Mouse (Mus musculus) hindbrain, embryonic 12.5 days (tissue): ENCODE data around the gene Rock2. TPM values are rescaled to one million over a fixed set of nuclear protein-coding genes. Genes with fewer than 3 reads are reported as not detected.

ENCODE experiments used
- ATAC-seq: fragments of 200-750 bp; cut with Nextera tagmentation; 2 replicates; pipeline ENCODE4 v1.8.0; 2017; ENCODE audit warnings: moderate TSS enrichment; ENCODE audit not compliant: low FRiP score
- H3K27ac ChIP-seq: fragments of 300-500 bp; sonication (generic); 2 replicates; pipeline ENCODE4 v1.5.1; 2016; ENCODE audit warnings: mild to moderate bottlenecking
- H3K27me3 ChIP-seq: fragments of 300-500 bp; sonication (generic); 2 replicates; pipeline ENCODE4 v1.6.1; 2016; ENCODE audit warnings: mild to moderate bottlenecking
- H3K36me3 ChIP-seq: fragments of 300-500 bp; sonication (generic); 2 replicates; pipeline ENCODE4 v1.6.1; 2016; ENCODE audit warnings: mild to moderate bottlenecking
- H3K4me1 ChIP-seq: fragments of 300-500 bp; sonication (generic); 2 replicates; pipeline ENCODE4 v1.6.1; 2016
- H3K4me2 ChIP-seq: fragments of 300-500 bp; sonication (generic); replicated peaks from 2 replicates; pipeline ENCODE4 v1.6.1; 2016; ENCODE audit warnings: mild to moderate bottlenecking
- H3K4me3 ChIP-seq: fragments of 300-500 bp; sonication (generic); 2 replicates; pipeline ENCODE4 v1.5.1; 2016; ENCODE audit warnings: mild to moderate bottlenecking
- H3K9ac ChIP-seq: fragments of 300-500 bp; sonication (generic); 2 replicates; pipeline ENCODE4 v1.6.1; 2016; ENCODE audit warnings: mild to moderate bottlenecking, moderate library complexity
- H3K9me3 ChIP-seq: fragments of 300-500 bp; sonication (generic); replicated peaks from 2 replicates; pipeline ENCODE4 v1.6.1; 2016; ENCODE audit warnings: mild to moderate bottlenecking
- WGBS: fragments of 180-500 bp; shearing (Covaris S2); methylation state at CpG from one replicate; pipeline ENCODE4 v1.1.7; 2016; 5-methylcytosine and 5-hydroxymethylcytosine counted together
- polyA plus RNA-seq: library from polyadenylated mRNA; unstranded; fragments of >200 nt; fragmentation: Nextera tagmentation; extraction: Ambion mirVana; gene quantifications from 2 replicates; pipeline ENCODE4 v1.2.1, GENCODE M21; 2016

The Rock2 gene
- polyA plus RNA-seq, 1 experiment from 2014 or later, result 25.6 TPM

DNA sequence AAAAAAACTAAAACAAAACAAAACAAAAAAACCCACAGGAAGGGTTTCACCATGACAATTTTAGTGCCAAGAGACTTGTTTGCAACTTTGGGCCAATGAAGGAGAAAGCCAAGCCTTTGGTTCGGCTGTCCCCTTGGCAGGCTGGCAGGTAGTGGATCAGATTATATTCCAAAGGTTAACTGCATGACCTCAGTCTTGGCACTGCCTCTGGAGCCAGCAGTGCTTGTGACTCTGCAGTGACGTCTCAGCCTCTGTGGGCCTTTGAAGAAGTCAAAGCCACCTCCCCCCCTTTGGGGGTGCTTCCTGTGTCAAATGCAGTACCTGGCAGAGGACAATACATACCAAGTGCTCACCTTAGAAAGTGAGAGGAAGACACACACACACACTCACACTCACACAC is 20.6 kb upstream of the Rock2 start:
- Histone ChIP-seq H3K27ac (no peak overlapping the region), H3K9ac (no peak overlapping the region), H3K27me3 (no peaks in the 10 kb centered on the region), H3K36me3 (no peaks in the 10 kb centered on the region), H3K4me1 (peaks cover 17% of the 10 kb centered on the region), H3K4me3 (no peak overlapping the region), H3K4me2 (no peak overlapping the region), H3K9me3 (0 out of 2 replicates have a peak, but pooled peaks cover 4% of the 10 kb centered on the region)
- WGBS, result 58% methylated on average over 2 of the region's 2 CpGs
- ATAC-seq, result no peak

DNA sequence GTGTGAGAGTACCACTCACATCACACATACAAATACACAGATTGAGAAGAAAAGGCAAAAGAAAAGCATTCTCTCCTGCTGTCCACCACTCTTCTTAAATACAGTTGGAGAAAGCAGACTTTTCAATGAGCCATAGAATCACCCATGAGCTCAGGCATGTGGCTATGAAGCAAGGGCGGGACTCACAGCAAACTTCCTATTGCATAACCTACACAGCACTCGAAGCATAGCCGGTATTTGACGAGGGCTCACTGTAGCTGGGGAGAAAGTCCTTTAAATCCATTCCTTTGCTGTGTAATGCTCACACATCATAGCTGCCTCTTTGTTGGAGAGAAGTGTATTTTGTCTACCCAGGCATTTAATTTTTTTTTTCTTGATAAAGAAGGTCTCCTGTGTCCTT is 19.4 kb upstream of the Rock2 start:
- Histone ChIP-seq H3K4me1 (peaks cover 7% of the 10 kb centered on the region), H3K27ac (no peak overlapping the region), H3K4me3 (no peak overlapping the region), H3K9ac (no peak overlapping the region), H3K27me3 (no peaks in the 10 kb centered on the region), H3K4me2 (no peak overlapping the region), H3K9me3 (0 out of 2 replicates have a peak, but pooled peaks cover 4% of the 10 kb centered on the region), H3K36me3 (no peaks in the 10 kb centered on the region)
- ATAC-seq, result no peak
- WGBS, result 93% methylated on average over 4 of the region's 4 CpGs

DNA sequence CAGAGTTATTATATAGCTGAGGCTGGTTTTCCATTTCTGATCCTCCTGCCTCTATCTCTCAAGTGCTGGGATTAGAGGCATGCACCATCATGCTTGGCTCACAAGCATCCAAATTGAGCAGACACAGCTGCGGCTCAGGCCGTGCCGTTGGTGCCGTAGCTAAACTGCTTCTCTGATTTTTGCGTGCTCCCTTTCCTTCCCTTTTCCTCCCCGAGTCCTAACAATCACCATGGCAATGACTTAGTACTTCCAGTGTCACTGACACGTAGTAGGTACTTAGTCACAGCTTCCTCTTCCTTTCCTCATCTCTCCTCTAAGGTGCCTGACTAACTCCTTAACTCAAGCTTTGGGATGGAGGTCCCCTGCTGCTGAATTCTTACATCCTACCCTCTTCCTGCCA is 19.0 kb upstream of the Rock2 start:
- Histone ChIP-seq H3K4me3 (no peak overlapping the region), H3K36me3 (no peaks in the 10 kb centered on the region), H3K27me3 (no peaks in the 10 kb centered on the region), H3K4me1 (0 out of 2 replicates have a peak, but pooled peaks cover 4% of the 10 kb centered on the region), H3K9me3 (0 out of 2 replicates have a peak, but pooled peaks cover 4% of the 10 kb centered on the region), H3K27ac (no peak overlapping the region), H3K4me2 (no peak overlapping the region), H3K9ac (no peak overlapping the region)
- 80% methylated on average over 7 of the region's 7 CpGs for WGBS
- no peak for ATAC-seq

DNA sequence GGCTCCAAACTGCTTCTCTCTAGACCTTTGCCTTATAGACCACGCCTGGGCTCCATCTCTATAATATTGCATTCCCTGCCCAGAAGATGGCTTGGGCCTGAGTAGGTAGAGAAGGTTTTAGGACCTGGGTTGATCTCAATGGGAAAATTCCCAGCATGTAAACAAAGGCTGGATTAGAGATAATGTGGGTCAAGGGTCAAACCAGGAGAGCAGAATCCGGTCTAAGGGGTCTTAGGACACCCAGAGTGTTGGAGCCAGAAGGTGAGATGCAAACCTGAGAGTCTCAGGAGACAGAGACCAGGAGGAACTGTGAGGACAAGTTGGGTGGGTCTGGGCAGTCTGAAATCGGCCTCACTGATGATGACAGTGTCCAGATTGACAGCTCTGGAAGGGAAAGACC is 18.0 kb upstream of the Rock2 start:
- WGBS, result 58% methylated on average over 3 of the region's 3 CpGs
- Histone ChIP-seq H3K27me3 (no peaks in the 10 kb centered on the region), H3K4me3 (no peak overlapping the region), H3K27ac (no peak overlapping the region), H3K9me3 (no peaks in the 10 kb centered on the region), H3K4me1 (0 out of 2 replicates have a peak, but pooled peaks cover 4% of the 10 kb centered on the region), H3K9ac (no peak overlapping the region), H3K36me3 (no peaks in the 10 kb centered on the region), H3K4me2 (no peak overlapping the region)
- ATAC-seq, result no peak

DNA sequence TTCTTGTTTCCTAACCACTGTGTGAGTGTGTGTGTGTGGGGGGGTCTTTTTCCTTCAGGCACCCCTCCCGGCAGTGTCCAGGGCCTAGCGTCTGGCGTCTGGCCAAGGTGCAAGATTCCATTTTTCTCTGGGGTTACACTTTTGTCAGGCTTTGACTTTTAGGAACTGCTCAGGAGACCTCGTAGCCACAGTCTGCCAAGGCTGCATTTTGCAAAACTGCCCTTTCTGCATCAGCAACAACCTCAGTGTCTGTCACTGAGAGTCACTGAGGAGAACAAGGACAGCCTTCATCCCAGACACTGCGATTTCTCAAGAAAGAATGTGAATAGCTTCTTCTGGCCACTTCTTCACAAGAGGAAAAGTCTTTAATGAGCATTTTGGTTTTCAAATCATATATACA is 17.6 kb upstream of the Rock2 start:
- no peak overlapping the region for H3K4me2 ChIP-seq
- WGBS, result 61% methylated on average over 5 of the region's 5 CpGs
- H3K27me3 ChIP-seq, result no peaks in the 10 kb centered on the region
- H3K4me1 ChIP-seq, result 0 out of 2 replicates have a peak, but pooled peaks cover 4% of the 10 kb centered on the region
- no peak for ATAC-seq
- H3K9me3 ChIP-seq, result no peaks in the 10 kb centered on the region
- no peak overlapping the region for H3K4me3 ChIP-seq
- H3K9ac ChIP-seq, result no peak overlapping the region
- no peaks in the 10 kb centered on the region for H3K36me3 ChIP-seq
- H3K27ac ChIP-seq, result no peak overlapping the region

DNA sequence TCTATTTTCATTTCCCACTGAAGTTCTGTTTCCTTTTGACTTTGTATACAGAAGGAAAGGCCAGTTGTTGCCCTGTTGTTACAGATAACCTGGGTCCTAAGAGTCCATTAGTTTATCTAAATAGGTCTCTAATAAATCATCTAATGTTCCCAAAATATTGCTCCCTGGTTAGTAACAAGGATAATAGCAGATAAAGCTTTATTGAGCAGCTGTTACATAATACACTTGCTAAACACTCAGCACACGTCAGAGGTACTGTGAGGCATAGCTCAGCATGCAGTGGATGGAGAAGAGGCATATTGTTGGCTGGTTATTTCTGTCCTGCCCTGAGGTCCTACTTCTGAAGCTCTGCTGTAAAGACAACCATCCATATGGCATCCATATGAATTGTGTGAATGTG is 17.0 kb upstream of the Rock2 start:
- ATAC-seq, result no peak
- Histone ChIP-seq H3K4me1 (0 out of 2 replicates have a peak, but pooled peaks cover 4% of the 10 kb centered on the region), H3K9me3 (no peaks in the 10 kb centered on the region), H3K36me3 (no peaks in the 10 kb centered on the region), H3K9ac (no peak overlapping the region), H3K27me3 (no peaks in the 10 kb centered on the region), H3K27ac (no peak overlapping the region), H3K4me2 (no peak overlapping the region), H3K4me3 (no peak overlapping the region)
- 69% methylated on average over 1 of the region's 1 CpGs for WGBS

DNA sequence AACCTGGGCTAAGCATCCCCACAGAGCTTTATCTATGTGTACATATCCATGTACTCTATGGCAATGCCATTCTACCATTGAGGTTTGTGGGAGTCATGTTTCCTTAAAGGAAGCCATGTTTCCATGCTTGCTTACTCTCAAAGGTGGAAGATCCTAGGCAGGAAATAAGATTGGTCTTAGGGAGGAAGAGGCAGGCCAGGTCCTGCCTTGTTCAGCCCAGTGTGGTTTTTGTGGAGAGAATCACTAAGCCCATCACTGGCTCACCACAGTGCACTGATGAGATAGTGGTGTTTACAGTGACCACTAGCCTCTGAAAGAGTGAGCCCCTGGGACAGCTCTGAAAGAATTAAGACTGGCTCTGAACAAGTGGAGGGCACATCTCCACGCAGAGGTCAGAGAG is 15.3 kb upstream of the Rock2 start:
- Histone ChIP-seq H3K9ac (no peak overlapping the region), H3K9me3 (no peaks in the 10 kb centered on the region), H3K4me3 (no peak overlapping the region), H3K27me3 (no peaks in the 10 kb centered on the region), H3K4me1 (0 out of 2 replicates have a peak, but pooled peaks cover 4% of the 10 kb centered on the region), H3K27ac (no peak overlapping the region), H3K4me2 (no peak overlapping the region), H3K36me3 (no peaks in the 10 kb centered on the region)
- ATAC-seq, result no peak
- 91% methylated on average over 1 of the region's 1 CpGs for WGBS

DNA sequence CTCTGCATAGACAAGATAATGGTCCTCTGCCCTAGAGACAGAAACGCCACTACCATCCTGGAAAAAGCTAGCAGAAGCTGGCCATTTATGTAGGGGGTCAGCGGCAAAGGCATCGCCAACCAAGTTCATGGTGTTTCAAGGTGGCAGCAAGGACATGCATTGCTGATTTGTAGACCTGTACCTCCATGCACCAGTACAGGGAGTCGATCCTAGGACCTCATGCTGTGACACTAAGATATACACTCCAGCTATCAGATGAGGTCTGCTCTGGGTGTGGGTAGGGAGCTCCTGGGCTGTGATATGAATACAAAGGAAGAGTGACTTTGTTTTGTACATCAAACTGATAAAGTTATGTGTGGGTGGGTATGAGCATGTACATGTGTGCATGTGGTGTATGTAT is 14.6 kb upstream of the Rock2 start:
- Histone ChIP-seq H3K4me3 (no peak overlapping the region), H3K4me2 (no peak overlapping the region), H3K27me3 (no peaks in the 10 kb centered on the region), H3K4me1 (0 out of 2 replicates have a peak, but pooled peaks cover 4% of the 10 kb centered on the region), H3K27ac (no peak overlapping the region), H3K36me3 (no peaks in the 10 kb centered on the region), H3K9me3 (no peaks in the 10 kb centered on the region), H3K9ac (no peak overlapping the region)
- WGBS, result 91% methylated on average over 4 of the region's 4 CpGs
- no peak for ATAC-seq

DNA sequence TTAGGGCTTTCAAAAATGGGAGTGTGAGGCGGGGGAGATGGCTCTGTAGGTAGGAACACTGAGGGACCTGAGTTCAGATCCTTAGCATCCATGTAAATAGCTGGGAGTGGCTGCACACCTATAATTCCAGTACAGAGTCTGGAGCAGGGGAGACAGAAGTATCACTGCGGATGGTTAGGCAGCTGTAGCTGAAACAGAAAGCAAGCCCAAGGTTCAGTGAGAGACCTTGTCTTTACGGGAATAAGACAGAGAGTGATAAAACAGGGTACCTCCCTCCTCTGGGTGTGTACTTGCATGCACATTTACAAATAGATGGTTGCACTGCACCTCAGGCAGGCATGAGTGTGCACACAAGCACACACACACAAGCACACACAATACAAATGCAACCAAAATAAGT is 12.3 kb upstream of the Rock2 start:
- H3K9me3 ChIP-seq, result no peaks in the 10 kb centered on the region
- no peak for ATAC-seq
- H3K27me3 ChIP-seq, result no peaks in the 10 kb centered on the region
- no peak overlapping the region for H3K4me2 ChIP-seq
- no peaks in the 10 kb centered on the region for H3K36me3 ChIP-seq
- 92% methylated on average over 3 of the region's 3 CpGs for WGBS
- H3K27ac ChIP-seq, result no peak overlapping the region
- no peaks in the 10 kb centered on the region for H3K4me1 ChIP-seq
- no peak overlapping the region for H3K9ac ChIP-seq
- H3K4me3 ChIP-seq, result no peak overlapping the region

DNA sequence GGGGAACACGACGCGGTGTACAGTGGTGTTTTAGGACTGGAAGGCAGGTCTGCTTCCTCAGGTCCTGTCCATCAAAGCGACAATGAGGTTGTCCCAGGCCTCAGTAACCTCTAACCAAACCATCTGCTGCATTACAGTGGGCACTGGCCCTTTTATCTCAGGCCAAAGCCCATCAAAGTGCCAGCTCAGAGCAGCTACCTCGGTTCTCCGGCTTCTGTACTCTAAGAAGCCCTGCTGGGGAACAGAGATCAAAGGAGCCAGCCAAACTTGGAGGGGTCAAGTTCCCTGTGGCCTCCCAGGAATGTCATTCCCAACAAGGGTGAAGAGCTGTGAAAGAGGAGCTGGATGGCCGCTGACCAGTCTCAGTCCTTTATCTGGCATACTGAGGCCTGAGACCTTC is 11.6 kb upstream of the Rock2 start:
- no peak overlapping the region for H3K4me3 ChIP-seq
- H3K4me1 ChIP-seq, result no peaks in the 10 kb centered on the region
- H3K27ac ChIP-seq, result no peak overlapping the region
- H3K4me2 ChIP-seq, result no peak overlapping the region
- H3K27me3 ChIP-seq, result no peaks in the 10 kb centered on the region
- H3K9me3 ChIP-seq, result no peaks in the 10 kb centered on the region
- no peak overlapping the region for H3K9ac ChIP-seq
- WGBS, result 61% methylated on average over 7 of the region's 7 CpGs
- H3K36me3 ChIP-seq, result no peaks in the 10 kb centered on the region
- no peak for ATAC-seq

DNA sequence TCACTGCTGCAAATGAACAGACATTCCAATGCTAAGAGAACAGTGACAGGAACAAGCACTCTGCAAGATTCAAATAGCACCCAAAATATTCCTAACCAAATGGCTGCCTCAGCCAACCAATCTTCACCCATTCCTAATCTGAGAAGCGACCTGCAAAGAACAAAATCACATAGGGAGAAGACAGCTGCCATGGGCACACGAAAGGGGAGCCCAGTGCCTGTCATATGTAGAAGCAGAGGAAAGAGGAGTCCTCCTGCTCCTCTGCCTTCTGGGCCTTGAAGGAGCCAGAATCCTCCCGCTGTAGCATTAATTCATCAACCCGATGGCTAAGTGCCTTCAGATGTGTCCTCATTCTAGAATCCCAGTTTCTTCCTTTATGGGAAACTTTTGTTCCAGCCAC is 10.2 kb upstream of the Rock2 start:
- WGBS, result 93% methylated on average over 4 of the region's 4 CpGs
- ATAC-seq, result no peak
- H3K27ac ChIP-seq, result no peak overlapping the region

DNA sequence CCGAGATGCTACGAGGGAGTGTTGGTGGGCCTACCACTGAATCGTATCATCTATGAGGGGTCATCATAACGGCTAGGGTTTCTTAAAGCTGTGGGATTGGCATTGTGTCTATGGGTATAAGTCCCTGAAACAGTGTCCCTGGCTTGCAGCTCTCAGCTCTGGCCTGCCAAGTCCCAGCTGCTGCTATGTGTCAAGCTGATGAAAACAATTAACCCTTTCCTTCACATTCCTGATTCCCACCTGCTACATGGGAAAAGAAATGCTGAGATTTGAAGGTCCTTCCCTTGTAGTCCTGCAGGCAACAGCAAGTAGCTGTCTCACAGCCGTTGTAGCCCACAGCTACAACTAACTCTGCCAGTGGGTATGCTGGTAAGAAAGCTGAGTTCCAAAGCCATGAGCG is 8.3 kb upstream of the Rock2 start:
- no peak for ATAC-seq
- 94% methylated on average over 6 of the region's 6 CpGs for WGBS
- Histone ChIP-seq H3K4me2 (no peak overlapping the region), H3K36me3 (no peaks in the 10 kb centered on the region), H3K4me1 (no peaks in the 10 kb centered on the region), H3K9me3 (no peaks in the 10 kb centered on the region), H3K27ac (no peak overlapping the region), H3K9ac (no peak overlapping the region), H3K27me3 (no peaks in the 10 kb centered on the region), H3K4me3 (no peak overlapping the region)

More for the DNA sequence above, 10.2 kb upstream of the Rock2 start:
- H3K27me3 ChIP-seq, result no peaks in the 10 kb centered on the region
- H3K9ac ChIP-seq, result no peak overlapping the region
- no peak overlapping the region for H3K4me2 ChIP-seq
- H3K4me3 ChIP-seq, result no peak overlapping the region
- H3K4me1 ChIP-seq, result no peaks in the 10 kb centered on the region
- H3K9me3 ChIP-seq, result no peaks in the 10 kb centered on the region
- no peaks in the 10 kb centered on the region for H3K36me3 ChIP-seq

DNA sequence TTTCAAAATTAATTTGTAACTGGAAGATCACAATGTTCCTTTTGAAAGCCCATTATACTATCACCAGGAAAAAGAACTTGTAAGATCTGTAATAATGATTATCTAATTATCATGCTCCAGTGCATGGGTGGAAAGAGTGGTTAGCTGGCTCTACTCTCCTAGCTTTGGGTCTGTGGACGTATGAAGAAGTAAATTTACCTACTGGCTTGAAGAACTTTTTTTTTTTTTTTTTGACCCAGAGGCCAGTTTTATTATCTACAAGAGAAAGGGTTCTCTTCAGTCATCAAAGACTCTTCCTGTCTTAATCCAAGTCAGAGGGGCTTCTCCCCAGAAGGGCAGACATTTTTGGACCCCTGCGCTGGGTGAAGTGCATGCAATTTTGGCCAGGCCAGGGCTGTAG is 1.7 kb upstream of the Rock2 start:
- Histone ChIP-seq H3K9ac (no peak overlapping the region), H3K27ac (no peak overlapping the region), H3K4me2 (no peak overlapping the region), H3K9me3 (no peaks in the 10 kb centered on the region), H3K4me3 (no peak overlapping the region), H3K36me3 (no peaks in the 10 kb centered on the region), H3K4me1 (peaks cover 23% of the 10 kb centered on the region), H3K27me3 (no peaks in the 10 kb centered on the region)
- WGBS, result 90% methylated on average over 2 of the region's 2 CpGs
- ATAC-seq, result no peak
